Mouse (Mus musculus): ENCODE measurements around the gene Tmprss4. TPM values are rescaled to one million over a fixed set of nuclear protein-coding genes. Genes with fewer than 3 reads are reported as not detected.

Tmprss4 gene
- not detected for total RNA-seq (2021)
- 0.82 TPM in 1 of 2 replicates, not detected in the other for polyA plus RNA-seq (2012; rRNA removed)
- long read RNA-seq, result 0 reads

- Histone ChIP-seq H3K4me3 (no peak within 1 kb of the TSS), H3K36me3 (ENCODE audit: control insufficient read depth, insufficient read depth, low read length) (no peaks in the 10 kb centered on the region), H3K4me1 (ENCODE audit: control insufficient read depth, insufficient read depth, low read length) (no peaks in the 10 kb centered on the region), H3K27me3 (ENCODE audit: control insufficient read depth, insufficient read depth, low read length) (no peaks in the 10 kb centered on the region), H3K9ac (ENCODE audit: low read depth, low read length) (no peak within 1 kb of the TSS), H3K79me2 (replicated peaks; ENCODE audit: control insufficient read depth, insufficient read depth, low read length) (no peaks in the 10 kb centered on the region), H3K27ac (no peak within 1 kb of the TSS)
- no peak for DNase-seq
- no peak for TF ChIP-seq EP300 (IDR thresholded peaks at IDR 0.05; ENCODE audit: insufficient read depth, low read depth, low read length)
- TF ChIP-seq POLR2A (IDR thresholded peaks at IDR 0.05; ENCODE audit: insufficient read depth, low read depth, low read length), result no peak
- no peak for TF ChIP-seq CTCF (IDR thresholded peaks at IDR 0.05)
- WGBS, result 72% methylated on average over 8 of the region's 8 CpGs
- intact Hi-C loops (cut with DNase I), result no loop called here
Observed at GRCm38 (mm10) chr9:45203797-45204410, at the start of gene Tmprss4. Gene Tmprss4, minus strand, starts transcription at chr9:45204092.

GRCm38 (mm10) chr9:45252395-45252794 is 48.5 kb upstream of the Tmprss4 start:
- TF ChIP-seq CTCF (IDR thresholded peaks at IDR 0.05) (no peak), POLR2A (IDR thresholded peaks at IDR 0.05; ENCODE audit: insufficient read depth, low read depth, low read length) (no peak), EP300 (IDR thresholded peaks at IDR 0.05; ENCODE audit: insufficient read depth, low read depth, low read length) (no peak)
- peaks cover 1% of the 10 kb centered on the region; the same call in 1 of the 2 replicates for H3K4me1 ChIP-seq (ENCODE audit: control insufficient read depth, insufficient read depth, low read length)
- H3K27ac ChIP-seq, result no peak overlapping the region
- H3K36me3 ChIP-seq (ENCODE audit: control insufficient read depth, insufficient read depth, low read length), result no peaks in the 10 kb centered on the region
- no peaks in the 10 kb centered on the region for H3K79me2 ChIP-seq (replicated peaks; ENCODE audit: control insufficient read depth, insufficient read depth, low read length)
- 50% methylated on average over 6 of the region's 6 CpGs for WGBS
- intact Hi-C loops (cut with DNase I), result no loop called here
- H3K4me3 ChIP-seq, result no peak overlapping the region
- H3K9ac ChIP-seq (ENCODE audit: low read depth, low read length), result no peak overlapping the region
- no peak for DNase-seq
- no peaks in the 10 kb centered on the region for H3K27me3 ChIP-seq (ENCODE audit: control insufficient read depth, insufficient read depth, low read length)

GRCm38 (mm10) chr9:45251990-45252389 is 48.1 kb upstream of the Tmprss4 start:
- Histone ChIP-seq H3K79me2 (replicated peaks; ENCODE audit: control insufficient read depth, insufficient read depth, low read length) (no peaks in the 10 kb centered on the region), H3K4me3 (no peak overlapping the region), H3K36me3 (ENCODE audit: control insufficient read depth, insufficient read depth, low read length) (no peaks in the 10 kb centered on the region), H3K27ac (no peak overlapping the region), H3K9ac (ENCODE audit: low read depth, low read length) (no peak overlapping the region), H3K4me1 (ENCODE audit: control insufficient read depth, insufficient read depth, low read length) (peaks cover 1% of the 10 kb centered on the region; the same call in 1 of the 2 replicates), H3K27me3 (ENCODE audit: control insufficient read depth, insufficient read depth, low read length) (no peaks in the 10 kb centered on the region)
- no peak for TF ChIP-seq POLR2A (IDR thresholded peaks at IDR 0.05; ENCODE audit: insufficient read depth, low read depth, low read length)
- no peak for TF ChIP-seq EP300 (IDR thresholded peaks at IDR 0.05; ENCODE audit: insufficient read depth, low read depth, low read length)
- TF ChIP-seq CTCF (IDR thresholded peaks at IDR 0.05), result no peak
- WGBS, result 47% methylated on average over 4 of the region's 4 CpGs
- intact Hi-C loops (cut with DNase I), result no loop called here
- DNase-seq, result no peak

GRCm38 (mm10) chr9:45251281-45251680 is 47.4 kb upstream of the Tmprss4 start:
- intact Hi-C loops (cut with DNase I), result no loop called here
- Histone ChIP-seq H3K9ac (ENCODE audit: low read depth, low read length) (no peak overlapping the region), H3K36me3 (ENCODE audit: control insufficient read depth, insufficient read depth, low read length) (no peaks in the 10 kb centered on the region), H3K4me1 (ENCODE audit: control insufficient read depth, insufficient read depth, low read length) (peaks cover 1% of the 10 kb centered on the region; the same call in 1 of the 2 replicates), H3K4me3 (no peak overlapping the region), H3K27me3 (ENCODE audit: control insufficient read depth, insufficient read depth, low read length) (no peaks in the 10 kb centered on the region), H3K79me2 (replicated peaks; ENCODE audit: control insufficient read depth, insufficient read depth, low read length) (no peaks in the 10 kb centered on the region), H3K27ac (no peak overlapping the region)
- WGBS, result 31% methylated on average over 3 of the region's 3 CpGs
- no peak for TF ChIP-seq CTCF (IDR thresholded peaks at IDR 0.05)
- TF ChIP-seq EP300 (IDR thresholded peaks at IDR 0.05; ENCODE audit: insufficient read depth, low read depth, low read length), result no peak
- TF ChIP-seq POLR2A (IDR thresholded peaks at IDR 0.05; ENCODE audit: insufficient read depth, low read depth, low read length), result no peak
- DNase-seq, result no peak

GRCm38 (mm10) chr9:45250306-45250705 is 46.4 kb upstream of the Tmprss4 start:
- DNase-seq, result no peak
- WGBS, result 84% methylated on average over 7 of the region's 7 CpGs
- TF ChIP-seq CTCF (IDR thresholded peaks at IDR 0.05) (no peak), POLR2A (IDR thresholded peaks at IDR 0.05; ENCODE audit: insufficient read depth, low read depth, low read length) (no peak), EP300 (IDR thresholded peaks at IDR 0.05; ENCODE audit: insufficient read depth, low read depth, low read length) (no peak)
- intact Hi-C loops (cut with DNase I), result no loop called here
- H3K4me3 ChIP-seq, result no peak overlapping the region
- H3K4me1 ChIP-seq (ENCODE audit: control insufficient read depth, insufficient read depth, low read length), result peaks cover 1% of the 10 kb centered on the region; the same call in 1 of the 2 replicates
- H3K27ac ChIP-seq, result no peak overlapping the region
- no peaks in the 10 kb centered on the region for H3K36me3 ChIP-seq (ENCODE audit: control insufficient read depth, insufficient read depth, low read length)
- H3K79me2 ChIP-seq (replicated peaks; ENCODE audit: control insufficient read depth, insufficient read depth, low read length), result no peaks in the 10 kb centered on the region
- no peak overlapping the region for H3K9ac ChIP-seq (ENCODE audit: low read depth, low read length)
- no peaks in the 10 kb centered on the region for H3K27me3 ChIP-seq (ENCODE audit: control insufficient read depth, insufficient read depth, low read length)

GRCm38 (mm10) chr9:45247536-45247935 is 43.6 kb upstream of the Tmprss4 start:
- Histone ChIP-seq H3K27me3 (ENCODE audit: control insufficient read depth, insufficient read depth, low read length) (no peaks in the 10 kb centered on the region), H3K9ac (ENCODE audit: low read depth, low read length) (no peak overlapping the region), H3K79me2 (replicated peaks; ENCODE audit: control insufficient read depth, insufficient read depth, low read length) (no peaks in the 10 kb centered on the region), H3K36me3 (ENCODE audit: control insufficient read depth, insufficient read depth, low read length) (no peaks in the 10 kb centered on the region), H3K4me1 (ENCODE audit: control insufficient read depth, insufficient read depth, low read length) (peaks cover 1% of the 10 kb centered on the region; the same call in 1 of the 2 replicates), H3K27ac (peak overlapping the region; percentile 0; the same call in 1 of the 2 replicates), H3K4me3 (no peak overlapping the region)
- no peak for TF ChIP-seq CTCF (IDR thresholded peaks at IDR 0.05)
- DNase-seq, result peak in 1 of 2 experiments; percentile 40
- intact Hi-C loops (cut with DNase I), result no loop called here
- WGBS, result 54% methylated on average over 2 of the region's 2 CpGs

All from heart, adult 2 months (tissue).